Mouse (Mus musculus): Measurements from ENCODE around the gene Gal. TPM values are rescaled to one million over a fixed set of nuclear protein-coding genes. Genes with fewer than 3 reads are reported as not detected.

Gene Gal
- polyA plus RNA-seq (2017; shearing (Covaris generic)): not detected

GRCm38 (mm10) chr19:3414268-3414733, at the start of gene Gal:
Gal (minus strand) TSS chr19:3414544.

GRCm38 (mm10) chr19:3388629-3389057, 25.7 kb downstream of the Gal start, which contains the start of gene Tesmin:
Tesmin (plus strand) TSS chr19:3388857.

Other genes starting within 250 kb of the Gal start
- 10 to 100 TPM; 91.7 to 100.0 TPM for gene Mrpl21, start 131.6 kb downstream of the Gal start, polyA plus RNA-seq (2017; shearing (Covaris generic))
- gene Ighmbp2, start 131.5 kb downstream of the Gal start, polyA plus RNA-seq (2017; shearing (Covaris generic)): 10 to 100 TPM; 11.0 to 13.8 TPM
- gene Cpt1a, start 92.2 kb downstream of the Gal start, polyA plus RNA-seq (2017; shearing (Covaris generic)): 10 to 100 TPM; 70.5 to 71.4 TPM
- gene Tesmin, start 25.7 kb downstream of the Gal start, polyA plus RNA-seq (2017; shearing (Covaris generic)): under 1 TPM in 1 of 2 experiments, not detected in 1; 0.45 TPM
- 10 to 100 TPM; 64.7 to 66.8 TPM for gene Ppp6r3, start 161.2 kb upstream of the Gal start, polyA plus RNA-seq (2017; shearing (Covaris generic))